Mouse (Mus musculus) cerebellum, adult 8-10 months (tissue): ENCODE results near the gene Lmx1a.

Experiments used
- DNase-seq: peaks from one replicate; pipeline ENCODE4 v3.0.0; 2022

Lmx1a gene

GRCm38 (mm10) chr1:167694731-167695130, 5.7 kb downstream of the Lmx1a start:
- DNase-seq: no peak

- no peak for DNase-seq
Measured at GRCm38 (mm10) chr1:167695910-167696459, 6.9 kb downstream of the Lmx1a start.

- DNase-seq: no peak
Measured at GRCm38 (mm10) chr1:167699706-167700105, 10.7 kb downstream of the Lmx1a start.

GRCm38 (mm10) chr1:167700221-167700620, 11.2 kb downstream of the Lmx1a start:
- no peak for DNase-seq

- no peak for DNase-seq
Measured at GRCm38 (mm10) chr1:167705527-167705926, 16.5 kb downstream of the Lmx1a start.

- DNase-seq: no peak
Measured at GRCm38 (mm10) chr1:167708761-167709160, 19.7 kb downstream of the Lmx1a start.

GRCm38 (mm10) chr1:167715730-167716341, 26.8 kb downstream of the Lmx1a start:
- no peak for DNase-seq

GRCm38 (mm10) chr1:167734471-167734870, 45.4 kb downstream of the Lmx1a start:
- no peak for DNase-seq

GRCm38 (mm10) chr1:167736793-167737192, 47.8 kb downstream of the Lmx1a start:
- no peak for DNase-seq

GRCm38 (mm10) chr1:167739286-167739685, 50.2 kb downstream of the Lmx1a start:
- DNase-seq: no peak

GRCm38 (mm10) chr1:167746676-167747075, 57.6 kb downstream of the Lmx1a start:
- DNase-seq: no peak

- DNase-seq: no peak
Measured at GRCm38 (mm10) chr1:167752661-167753060, 63.6 kb downstream of the Lmx1a start.

GRCm38 (mm10) chr1:167754085-167754484, 65.0 kb downstream of the Lmx1a start:
- no peak for DNase-seq

GRCm38 (mm10) chr1:167754636-167755522, 65.8 kb downstream of the Lmx1a start:
- DNase-seq: no peak

GRCm38 (mm10) chr1:167758208-167758607, 69.2 kb downstream of the Lmx1a start:
- no peak for DNase-seq

GRCm38 (mm10) chr1:167760307-167760706, 71.3 kb downstream of the Lmx1a start:
- DNase-seq: no peak

GRCm38 (mm10) chr1:167761785-167762223, 72.8 kb downstream of the Lmx1a start:
- no peak for DNase-seq

- no peak for DNase-seq
Measured at GRCm38 (mm10) chr1:167766619-167767018, 77.6 kb downstream of the Lmx1a start.

GRCm38 (mm10) chr1:167770457-167770856, 81.4 kb downstream of the Lmx1a start:
- DNase-seq: no peak

- no peak for DNase-seq
Measured at GRCm38 (mm10) chr1:167779766-167780488, 90.9 kb downstream of the Lmx1a start.

- DNase-seq: peak; percentile 14
Measured at GRCm38 (mm10) chr1:167781787-167782484, 92.9 kb downstream of the Lmx1a start.

- DNase-seq: no peak
Measured at GRCm38 (mm10) chr1:167784067-167784466, 95.0 kb downstream of the Lmx1a start.
